Mouse (Mus musculus) ES-E14 (cell line): Measurements from ENCODE around the gene Papss2. TPM values are rescaled to one million over a fixed set of nuclear protein-coding genes. Genes with fewer than 3 reads are reported as not detected.

Source experiments
- DNase-seq: peaks from one replicate; pipeline ENCODE4 v3.0.0-alpha.2; 2013; ENCODE audit warnings: low read depth, low spot score
- H3K27ac ChIP-seq: 2 replicates; pipeline ENCODE4 v1.5.1; 2012; ENCODE audit warnings: low read depth, mild to moderate bottlenecking, low read length, moderate library complexity, mixed read lengths; ENCODE audit not compliant: poor library complexity, insufficient read depth, severe bottlenecking
- H3K36me3 ChIP-seq: 2 replicates; pipeline ENCODE4 v1.6.1; 2012; ENCODE audit warnings: mild to moderate bottlenecking, low read length, moderate library complexity, mixed read lengths; ENCODE audit not compliant: control insufficient read depth, poor library complexity, insufficient read depth, severe bottlenecking
- H3K4me1 ChIP-seq, 2 experiments: fragments of 150-350 bp in 1 of 2; sonication (generic) in 1 of 2; 2 replicates each; pipeline ENCODE4 v1.6.1; 2012; ENCODE audit warnings: low read length in 2 of 2, mild to moderate bottlenecking in 1 of 2, mixed read lengths in 1 of 2; ENCODE audit not compliant: control insufficient read depth in 2 of 2, insufficient read depth in 2 of 2, poor library complexity in 1 of 2
- H3K4me3 ChIP-seq, 2 experiments: fragments of 150-350 bp in 1 of 2; sonication (generic) in 1 of 2; 2 replicates each; pipeline ENCODE4 v1.5.1; 2012; ENCODE audit warnings: low read length in 2 of 2, low read depth in 1 of 2, mild to moderate bottlenecking in 1 of 2, mixed read lengths in 1 of 2; ENCODE audit not compliant: insufficient read depth in 1 of 2, poor library complexity in 1 of 2, severe bottlenecking in 1 of 2
- H3K9ac ChIP-seq: 2 replicates; pipeline ENCODE4 v1.6.1; 2012; ENCODE audit warnings: low read depth, mild to moderate bottlenecking, low read length, mixed read lengths; ENCODE audit not compliant: poor library complexity, insufficient read depth, severe bottlenecking
- H3K9me3 ChIP-seq: fragments of 150-350 bp; sonication (generic); 2 replicates; pipeline ENCODE4 v1.6.1; 2012; ENCODE audit warnings: low read depth, mild to moderate bottlenecking, low read length; ENCODE audit not compliant: control insufficient read depth, insufficient read depth
- CHD2 ChIP-seq: IDR thresholded peaks from 2 replicates; pipeline ENCODE4 v1.6.1; 2014; ENCODE audit warnings: mild to moderate bottlenecking, low read depth, low read length, inconsistent platforms
- HCFC1 ChIP-seq: IDR thresholded peaks from 2 replicates; pipeline ENCODE4 v1.6.1; 2012; ENCODE audit warnings: low read length, inconsistent platforms, borderline replicate concordance; ENCODE audit not compliant: insufficient read depth
- MAFK ChIP-seq: IDR thresholded peaks from 2 replicates; pipeline ENCODE4 v1.6.1; 2014; ENCODE audit warnings: mild to moderate bottlenecking, low read depth, low read length, inconsistent platforms; ENCODE audit not compliant: insufficient read depth
- ZC3H11A ChIP-seq: IDR thresholded peaks from 2 replicates; pipeline ENCODE4 v1.6.1; 2012; ENCODE audit warnings: low read depth, mild to moderate bottlenecking, inconsistent platforms, low read length, borderline replicate concordance
- ZNF384 ChIP-seq: IDR thresholded peaks from 2 replicates; pipeline ENCODE4 v1.6.1; 2012; ENCODE audit warnings: low read depth, low read length, inconsistent platforms
- in situ Hi-C, 2 experiments: fragments of 600-800 bp; cut with MboI; formaldehyde crosslinking; loops; one replicate each; pipeline ENCODE4 v1.15.1; 2025; ENCODE audit warnings: low sequenced_read_pairs in 2 of 2, inconsistent platforms in 1 of 2; ENCODE audit not compliant: unreplicated experiment in 2 of 2
- total RNA-seq: library from RNA; depleted of rRNA; stranded (reverse); fragments of 300-350 nt; gene quantifications from 2 replicates; pipeline ENCODE4 v1.2.3, GENCODE M21; 2012

Papss2 gene
- total RNA-seq, 1 experiment: 1.7 TPM

DNA sequence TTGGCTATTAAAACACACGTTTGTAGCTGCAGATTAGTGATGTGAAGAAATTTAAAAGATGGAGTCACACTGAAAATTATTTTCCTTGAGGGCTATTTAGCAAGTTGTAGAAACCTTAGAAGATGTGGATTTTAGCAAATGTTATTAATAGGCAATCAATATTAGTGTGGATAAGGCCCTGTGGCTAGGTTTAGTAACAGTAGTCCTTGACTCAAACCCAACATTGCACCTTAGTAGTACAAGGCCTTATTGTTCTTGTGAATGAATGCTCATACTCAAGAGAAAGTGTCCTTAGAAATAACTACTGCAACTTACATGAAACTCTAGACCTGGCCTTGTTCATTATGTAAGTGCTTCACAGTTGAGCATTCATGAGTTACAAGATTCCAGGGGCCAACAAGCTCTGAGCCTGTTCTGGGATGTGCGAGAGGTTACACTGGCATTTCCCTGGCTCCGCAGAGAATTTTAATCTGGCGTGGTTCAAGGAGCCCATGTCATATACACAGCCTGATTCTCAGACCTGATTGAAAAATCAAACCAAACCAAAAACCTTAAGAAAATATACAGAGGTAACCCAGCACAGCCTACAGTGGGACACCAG lies 10.7 kb downstream of the Papss2 start:
- TF ChIP-seq MAFK: no peak
- TF ChIP-seq ZNF384: no peak
- TF ChIP-seq ZC3H11A: no peak
- no peak for TF ChIP-seq HCFC1
- TF ChIP-seq CHD2: no peak
- Histone ChIP-seq H3K4me1 (no peaks in the 10 kb centered on the region), H3K4me3 (no peak overlapping the region), H3K36me3 (no peaks in the 10 kb centered on the region), H3K9ac (no peak overlapping the region), H3K27ac (no peak overlapping the region), H3K9me3 (no peaks in the 10 kb centered on the region)
- in situ Hi-C loops: no loop called here
- no peak for DNase-seq

DNA sequence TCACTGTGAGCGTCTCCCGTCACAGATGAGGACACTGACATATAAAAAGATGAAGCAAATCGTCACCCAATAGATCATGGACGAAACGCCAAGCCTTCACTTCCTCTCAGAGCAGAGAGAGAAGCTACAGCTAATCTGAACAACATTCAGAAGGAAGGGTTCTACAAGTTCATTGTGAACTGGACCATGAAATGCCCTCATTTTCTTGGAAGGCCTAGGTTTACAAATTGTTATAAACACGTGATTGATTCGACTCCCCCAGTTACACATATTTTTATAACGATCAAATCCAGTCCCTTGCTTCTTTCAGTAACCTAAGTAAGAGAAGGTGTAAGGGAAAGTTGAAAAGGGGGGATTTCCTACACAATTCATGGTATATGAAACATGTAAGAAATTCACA lies 11.4 kb downstream of the Papss2 start:
- TF ChIP-seq CHD2 (no peak), MAFK (no peak), HCFC1 (no peak), ZNF384 (no peak), ZC3H11A (no peak)
- Histone ChIP-seq H3K4me1 (no peaks in the 10 kb centered on the region), H3K9ac (no peak overlapping the region), H3K27ac (no peak overlapping the region), H3K36me3 (no peaks in the 10 kb centered on the region), H3K9me3 (no peaks in the 10 kb centered on the region), H3K4me3 (no peak overlapping the region)
- in situ Hi-C loops: no loop called here
- DNase-seq: no peak

DNA sequence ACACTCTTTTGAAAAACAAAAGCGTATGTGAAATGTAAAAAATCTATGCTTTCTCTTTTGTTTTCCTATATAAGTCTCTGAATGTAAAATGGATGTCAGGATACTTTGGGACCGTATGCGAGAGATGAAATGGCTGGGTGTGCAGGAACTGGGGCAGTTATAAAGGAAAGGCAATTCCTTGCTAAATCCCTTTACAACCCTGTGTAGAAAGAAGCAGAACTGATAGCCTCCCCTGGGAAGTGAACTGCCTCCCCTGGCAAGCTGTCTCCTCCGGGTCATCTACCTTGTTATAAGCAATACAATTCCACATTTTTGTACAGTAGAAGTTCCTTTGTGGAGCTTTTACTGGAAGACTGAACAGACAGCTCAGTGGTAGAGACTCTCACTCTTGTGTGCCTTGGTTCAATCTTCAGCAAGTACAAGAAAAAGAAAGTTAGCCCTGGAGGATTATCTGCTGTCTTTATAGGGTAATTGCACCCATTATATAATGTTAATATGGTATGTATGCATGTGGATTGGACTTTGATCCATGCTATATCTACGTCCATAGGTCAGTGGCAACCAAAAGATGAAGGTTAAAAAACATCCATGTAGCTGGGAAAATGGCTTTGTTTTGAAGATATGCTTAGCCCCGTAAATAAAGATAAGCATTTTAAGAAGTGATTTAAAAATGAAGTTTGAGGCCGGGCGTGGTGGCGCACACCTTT lies 15.9 kb downstream of the Papss2 start:
- TF ChIP-seq MAFK (no peak), HCFC1 (no peak), ZNF384 (no peak), CHD2 (no peak), ZC3H11A (no peak)
- no peak for DNase-seq
- Histone ChIP-seq H3K4me1 (no peaks in the 10 kb centered on the region), H3K9ac (no peak overlapping the region), H3K9me3 (no peaks in the 10 kb centered on the region), H3K27ac (no peak overlapping the region), H3K36me3 (no peaks in the 10 kb centered on the region), H3K4me3 (no peak overlapping the region)
- in situ Hi-C loops: no loop called here

DNA sequence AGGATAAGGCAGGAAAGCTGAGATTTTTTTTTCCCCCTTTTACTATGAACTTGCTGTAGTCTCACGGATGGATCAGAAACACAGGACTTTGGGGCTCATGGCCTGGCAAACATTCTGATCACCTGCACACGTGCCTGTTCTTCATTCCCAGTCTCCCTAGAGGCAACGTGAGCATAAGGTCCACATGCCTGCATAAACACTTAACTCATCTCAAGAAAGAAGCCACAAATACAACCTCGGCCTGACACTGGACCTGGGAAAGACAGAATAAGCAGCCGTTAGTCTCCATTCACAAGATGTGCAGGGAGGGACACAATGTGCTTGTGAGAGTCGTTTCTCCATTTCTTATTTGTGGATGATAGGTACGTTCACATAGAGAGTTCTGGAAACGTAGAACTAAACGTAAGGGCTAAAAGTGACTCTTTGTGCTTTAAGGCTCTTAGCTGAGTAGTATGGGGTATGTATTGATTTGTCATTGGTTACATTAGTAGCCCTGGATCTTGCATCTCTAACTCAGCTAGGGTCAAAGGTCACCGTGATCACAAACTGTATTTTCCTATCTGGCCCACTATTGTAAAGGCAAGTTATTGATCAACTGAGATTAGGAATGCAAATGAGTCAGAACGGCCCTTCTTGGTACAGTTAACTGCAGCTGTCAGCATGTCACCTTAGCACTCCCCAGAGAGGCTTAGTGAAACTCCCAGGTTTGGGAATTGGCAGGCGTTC lies 18.6 kb downstream of the Papss2 start:
- no peak overlapping the region for H3K27ac ChIP-seq
- in situ Hi-C loops: no loop called here
- TF ChIP-seq HCFC1 (no peak), ZC3H11A (no peak), ZNF384 (no peak), CHD2 (no peak), MAFK (no peak)
- H3K9ac ChIP-seq: no peak overlapping the region
- no peak overlapping the region for H3K4me3 ChIP-seq
- no peaks in the 10 kb centered on the region for H3K9me3 ChIP-seq
- DNase-seq: no peak
- no peaks in the 10 kb centered on the region for H3K4me1 ChIP-seq
- H3K36me3 ChIP-seq: no peaks in the 10 kb centered on the region
